8 mouse cellular contexts compared by ENCODE assay signal in genomic region chr3:95740406-95740805, GRCm38 (mm10). TPM values are rescaled to one million over a fixed set of nuclear protein-coding genes. Genes with fewer than 3 reads are reported as not detected.
A peak's percentile ranks its signal among the peaks of the same experiment; 100 is the strongest.
DNase-seq lines count a peak whose midpoint lies in the region; ATAC-seq and TF ChIP-seq lines count a peak whose summit lies in the region.

No protein-coding gene starts in this region.

- peak; percentile 41 for ATAC-seq in intestine, embryonic 16.5 days
- ATAC-seq in lung, embryonic 14.5 days (ENCODE audit: insufficient read depth): no peak

- DNase-seq in gastrocnemius, adult 2 months: no peak
- no peak for DNase-seq in gastrocnemius, postnatal 25 days
- peak; percentile 60 for DNase-seq in lung, embryonic 14.5 days
- no peak for DNase-seq in cerebellum, adult 11 months
- DNase-seq in spleen, adult 12 weeks (ENCODE audit: low spot score): no peak
- DNase-seq in cerebellum, adult 8-10 months: no peak

- peak overlapping the region; percentile 24; the same call in 1 of the 2 replicates for H3K4me3 ChIP-seq in gastrocnemius, adult 2 months
- H3K4me3 ChIP-seq in bone marrow, adult 2 months (replicated peaks; ENCODE audit: control insufficient read depth, low read depth, low read length): no peak overlapping the region
- no peak overlapping the region for H3K4me3 ChIP-seq in intestine, embryonic 16.5 days (ENCODE audit: low read length)
- no peak overlapping the region for H3K4me3 ChIP-seq in lung, embryonic 14.5 days (ENCODE audit: low read depth, low read length)

- no peak for TF ChIP-seq CTCF in gastrocnemius, adult 2 months (IDR thresholded peaks at IDR 0.05)
- TF ChIP-seq CTCF in bone marrow, adult 2 months (IDR thresholded peaks at IDR 0.05; ENCODE audit: control insufficient read depth, insufficient read depth, low read length): no peak
- TF ChIP-seq CTCF in lung, embryonic 14.5 days (IDR thresholded peaks at IDR 0.05; ENCODE audit: low read depth): no peak

- H3K9ac ChIP-seq in intestine, embryonic 16.5 days (ENCODE audit: low read depth, low read length): no peak overlapping the region
- H3K9ac ChIP-seq in lung, embryonic 14.5 days: no peak overlapping the region

- H3K27me3 ChIP-seq in intestine, embryonic 16.5 days (replicated peaks; ENCODE audit: control insufficient read depth, insufficient read depth, low read length): no peaks in the 10 kb centered on the region
- H3K27me3 ChIP-seq in lung, embryonic 14.5 days (ENCODE audit: insufficient read depth, low read length): no peaks in the 10 kb centered on the region

- no peak for TF ChIP-seq POLR2A in bone marrow, adult 2 months (IDR thresholded peaks at IDR 0.05; ENCODE audit: borderline replicate concordance, control insufficient read depth, low read depth, low read length)

- H3K4me2 ChIP-seq in intestine, embryonic 16.5 days (ENCODE audit: low read depth, low read length): no peak overlapping the region
- peak overlapping the region; percentile 29 for H3K4me2 ChIP-seq in lung, embryonic 14.5 days

- peaks cover 3% of the 10 kb centered on the region; the same call in 1 of the 2 replicates for H3K4me1 ChIP-seq in bone marrow, adult 2 months (ENCODE audit: control insufficient read depth, insufficient read depth, low read length)
- peaks cover 8% of the 10 kb centered on the region; the same call in 1 of the 2 replicates for H3K4me1 ChIP-seq in intestine, embryonic 16.5 days (ENCODE audit: control insufficient read depth, insufficient read depth, low read length)
- H3K4me1 ChIP-seq in lung, embryonic 14.5 days (ENCODE audit: insufficient read depth): 0 out of 2 replicates have a peak, but pooled peaks cover 2% of the 10 kb centered on the region

- intact Hi-C loops in gastrocnemius, adult 2 months (cut with DNase I): no loop called here

- peaks cover 16% of the 10 kb centered on the region for H3K36me3 ChIP-seq in intestine, embryonic 16.5 days (ENCODE audit: control insufficient read depth, insufficient read depth, low read length)
- peaks cover 45% of the 10 kb centered on the region for H3K36me3 ChIP-seq in lung, embryonic 14.5 days (ENCODE audit: insufficient read depth)

- 43% methylated on average over 8 of the region's 8 CpGs for WGBS in bone marrow, adult 2 months
- WGBS in intestine, embryonic 16.5 days: 58% methylated on average over 8 of the region's 8 CpGs
- WGBS in lung, embryonic 14.5 days: 36% methylated on average over 8 of the region's 8 CpGs

- no peaks in the 10 kb centered on the region for H3K9me3 ChIP-seq in intestine, embryonic 16.5 days (ENCODE audit: control insufficient read depth, low read length)
- no peaks in the 10 kb centered on the region for H3K9me3 ChIP-seq in lung, embryonic 14.5 days (ENCODE audit: low read depth, low read length)

- H3K27ac ChIP-seq in gastrocnemius, adult 2 months: peak overlapping the region; percentile 76
- peak overlapping the region; percentile 50 for H3K27ac ChIP-seq in bone marrow, adult 2 months (ENCODE audit: control insufficient read depth, insufficient read depth, low read depth, low read length, poor library complexity)
- H3K27ac ChIP-seq in intestine, embryonic 16.5 days (ENCODE audit: low read length): no peak overlapping the region
- H3K27ac ChIP-seq in lung, embryonic 14.5 days (ENCODE audit: low read depth): peak overlapping the region; percentile 55; the same call in 1 of the 2 replicates

RNA-seq across cellular contexts. Expression of gene Ecm1, which starts 1.0 kb away (rescaled TPM):
- total RNA-seq in gastrocnemius, adult 2 months (2021): 10 to 100 TPM; 18.0 to 23.0 TPM
- total RNA-seq in gastrocnemius, postnatal 25 days (2021): 10 to 100 TPM; 14.0 to 26.6 TPM
- 26.4 and 38.2 TPM in 2 replicates for polyA plus RNA-seq in bone marrow, adult 2 months (2011; ENCODE audit: insufficient read depth, insufficient read length, low replicate concordance, missing spikeins)
- 15.3 and 17.8 TPM in 2 replicates for polyA plus RNA-seq in intestine, embryonic 16.5 days (2015; fragmentation: Nextera tagmentation; extraction: Ambion mirVana)
- 23.5 and 27.7 TPM in 2 replicates for polyA plus RNA-seq in lung, embryonic 14.5 days (2014; fragmentation: Nextera tagmentation; extraction: Ambion mirVana)

RNA-seq across cellular contexts. Expression of gene Tars2, which starts 19.6 kb away (rescaled TPM):
- 10 to 100 TPM; 23.0 to 30.8 TPM for total RNA-seq in gastrocnemius, adult 2 months (2021)
- 10 to 100 TPM; 25.9 to 26.9 TPM for total RNA-seq in gastrocnemius, postnatal 25 days (2021)
- 28.7 and 65.2 TPM in 2 replicates for polyA plus RNA-seq in bone marrow, adult 2 months (2011; ENCODE audit: insufficient read depth, insufficient read length, low replicate concordance, missing spikeins)
- polyA plus RNA-seq in intestine, embryonic 16.5 days (2015; fragmentation: Nextera tagmentation; extraction: Ambion mirVana): 56.3 and 58.9 TPM in 2 replicates
- 47.5 and 52.3 TPM in 2 replicates for polyA plus RNA-seq in lung, embryonic 14.5 days (2014; fragmentation: Nextera tagmentation; extraction: Ambion mirVana)

RNA-seq across cellular contexts. Expression of gene Adamtsl4, which starts 52.7 kb away (rescaled TPM):
- total RNA-seq in gastrocnemius, adult 2 months (2021): 10 to 100 TPM; 17.2 to 32.0 TPM
- 10 to 100 TPM; 21.3 to 37.2 TPM for total RNA-seq in gastrocnemius, postnatal 25 days (2021)
- 1.9 and 2.7 TPM in 2 replicates for polyA plus RNA-seq in bone marrow, adult 2 months (2011; ENCODE audit: insufficient read depth, insufficient read length, low replicate concordance, missing spikeins)
- polyA plus RNA-seq in intestine, embryonic 16.5 days (2015; fragmentation: Nextera tagmentation; extraction: Ambion mirVana): 2.5 and 3.2 TPM in 2 replicates
- polyA plus RNA-seq in lung, embryonic 14.5 days (2014; fragmentation: Nextera tagmentation; extraction: Ambion mirVana): 1.6 and 4.0 TPM in 2 replicates
